Mouse (Mus musculus): ENCODE results near the gene Amy1. TPM values are rescaled to one million over a fixed set of nuclear protein-coding genes. Genes with fewer than 3 reads are reported as not detected.
"Not testable (repeated sequence)": the region's sequence is repeated elsewhere in the genome, so short reads cannot be mapped to it uniquely, and the experiment has no call there.

Gene Amy1
- polyA plus RNA-seq, 1 experiment from 2014 or later, result 29.2 TPM

GRCm38 (mm10) chr3:113574578-113574977 lies 31.9 kb downstream of the Amy1 start:
- H3K4me1 ChIP-seq (ENCODE audit: control insufficient read depth, insufficient read depth, low read length), result no peaks in the 10 kb centered on the region
- no peak overlapping the region for H3K4me2 ChIP-seq (ENCODE audit: low read length)
- no peaks in the 10 kb centered on the region for H3K27me3 ChIP-seq (ENCODE audit: control insufficient read depth, insufficient read depth, low read length)
- H3K36me3 ChIP-seq (ENCODE audit: control insufficient read depth, insufficient read depth, low read length), result no peaks in the 10 kb centered on the region
- no peak for ATAC-seq (ENCODE audit: low FRiP score, low TSS enrichment)
- H3K9me3 ChIP-seq (ENCODE audit: control insufficient read depth, low read length), result no peaks in the 10 kb centered on the region
- H3K4me3 ChIP-seq (replicated peaks; ENCODE audit: low read depth, low read length), result no peak overlapping the region
- DNase-seq, result no peak
- H3K9ac ChIP-seq (replicated peaks; ENCODE audit: low read length), result no peak overlapping the region
- 86% methylated on average over 4 of the region's 4 CpGs for WGBS
- no peak overlapping the region for H3K27ac ChIP-seq (replicated peaks; ENCODE audit: low read depth, low read length)

- Histone ChIP-seq H3K9ac (replicated peaks; ENCODE audit: low read length) (no peak overlapping the region), H3K4me2 (ENCODE audit: low read length) (no peak overlapping the region), H3K27ac (replicated peaks; ENCODE audit: low read depth, low read length) (no peak overlapping the region), H3K4me1 (ENCODE audit: control insufficient read depth, insufficient read depth, low read length) (no peaks in the 10 kb centered on the region), H3K4me3 (replicated peaks; ENCODE audit: low read depth, low read length) (no peak overlapping the region), H3K27me3 (ENCODE audit: control insufficient read depth, insufficient read depth, low read length) (no peaks in the 10 kb centered on the region), H3K9me3 (ENCODE audit: control insufficient read depth, low read length) (no peaks in the 10 kb centered on the region), H3K36me3 (ENCODE audit: control insufficient read depth, insufficient read depth, low read length) (no peaks in the 10 kb centered on the region)
- ATAC-seq (ENCODE audit: low FRiP score, low TSS enrichment) (no peak), DNase-seq (no peak)
- WGBS, result 82% methylated on average over 2 of the region's 2 CpGs
Measured at GRCm38 (mm10) chr3:113574138-113574537, 32.4 kb downstream of the Amy1 start.

GRCm38 (mm10) chr3:113572158-113572557 lies 34.3 kb downstream of the Amy1 start:
- Histone ChIP-seq H3K36me3 (ENCODE audit: control insufficient read depth, insufficient read depth, low read length) (no peaks in the 10 kb centered on the region), H3K4me1 (ENCODE audit: control insufficient read depth, insufficient read depth, low read length) (no peaks in the 10 kb centered on the region), H3K27me3 (ENCODE audit: control insufficient read depth, insufficient read depth, low read length) (no peaks in the 10 kb centered on the region), H3K4me3 (replicated peaks; ENCODE audit: low read depth, low read length) (no peak overlapping the region), H3K4me2 (ENCODE audit: low read length) (no peak overlapping the region), H3K9me3 (ENCODE audit: control insufficient read depth, low read length) (no peaks in the 10 kb centered on the region), H3K9ac (replicated peaks; ENCODE audit: low read length) (no peak overlapping the region), H3K27ac (replicated peaks; ENCODE audit: low read depth, low read length) (no peak overlapping the region)
- no peak for DNase-seq
- 85% methylated on average over 3 of the region's 3 CpGs for WGBS
- ATAC-seq (ENCODE audit: low FRiP score, low TSS enrichment), result no peak

- Histone ChIP-seq H3K9me3 (ENCODE audit: control insufficient read depth, low read length) (no peaks in the 10 kb centered on the region), H3K9ac (replicated peaks; ENCODE audit: low read length) (no peak overlapping the region), H3K4me3 (replicated peaks; ENCODE audit: low read depth, low read length) (no peak overlapping the region), H3K27ac (replicated peaks; ENCODE audit: low read depth, low read length) (no peak overlapping the region), H3K4me2 (ENCODE audit: low read length) (no peak overlapping the region), H3K4me1 (ENCODE audit: control insufficient read depth, insufficient read depth, low read length) (no peaks in the 10 kb centered on the region), H3K27me3 (ENCODE audit: control insufficient read depth, insufficient read depth, low read length) (no peaks in the 10 kb centered on the region), H3K36me3 (ENCODE audit: control insufficient read depth, insufficient read depth, low read length) (no peaks in the 10 kb centered on the region)
- DNase-seq, result no peak
- ATAC-seq (ENCODE audit: low FRiP score, low TSS enrichment), result no peak
Measured at GRCm38 (mm10) chr3:113539692-113540091, 66.8 kb downstream of the Amy1 start.

GRCm38 (mm10) chr3:113532328-113532727 lies 74.2 kb downstream of the Amy1 start, which contains the start of gene Amy2a1:
Gene Amy2a1 (minus strand): TSS chr3:113532428.
- 92% methylated on average over 2 of the region's 3 CpGs for WGBS
- H3K27ac ChIP-seq (replicated peaks; ENCODE audit: low read depth, low read length); DNase-seq; ATAC-seq (ENCODE audit: low FRiP score, low TSS enrichment); H3K27me3 ChIP-seq (ENCODE audit: control insufficient read depth, insufficient read depth, low read length); H3K36me3 ChIP-seq (ENCODE audit: control insufficient read depth, insufficient read depth, low read length); H3K4me3 ChIP-seq (replicated peaks; ENCODE audit: low read depth, low read length); H3K4me2 ChIP-seq (ENCODE audit: low read length); H3K9ac ChIP-seq (replicated peaks; ENCODE audit: low read length); H3K4me1 ChIP-seq (ENCODE audit: control insufficient read depth, insufficient read depth, low read length); H3K9me3 ChIP-seq (ENCODE audit: control insufficient read depth, low read length): not testable (repeated sequence)

Other genes with a start within 250 kb of the Amy1 start
- gene Amy2a1, start 74.3 kb downstream of the Amy1 start, polyA plus RNA-seq (2014; fragmentation: Nextera tagmentation; extraction: Ambion mirVana), result not detected in 2 replicates
- 64.0 and 78.9 TPM in 2 replicates for gene Rnpc3, start 23.4 kb upstream of the Amy1 start, polyA plus RNA-seq (2014; fragmentation: Nextera tagmentation; extraction: Ambion mirVana)

All from midbrain, embryonic 14.5 days (tissue).